Mouse (Mus musculus) midbrain, embryonic 16.5 days (tissue): ENCODE results near the gene Fut11. TPM values are rescaled to one million over a fixed set of nuclear protein-coding genes. Genes with fewer than 3 reads are reported as not detected.

ENCODE experiments used
- ATAC-seq: fragments of 200-750 bp; cut with Nextera tagmentation; 2 replicates; pipeline ENCODE4 v1.8.0; 2017; ENCODE audit warnings: moderate TSS enrichment
- H3K27ac ChIP-seq: fragments of 300-500 bp; sonication (generic); 2 replicates; pipeline ENCODE4 v1.5.1; 2014; ENCODE audit warnings: mild to moderate bottlenecking, low read length, mixed read lengths
- H3K27me3 ChIP-seq: fragments of 300-500 bp; sonication (generic); 2 replicates; pipeline ENCODE4 v1.6.1; 2014; ENCODE audit warnings: low read depth, low read length, mixed read lengths; ENCODE audit not compliant: control insufficient read depth, insufficient read depth
- H3K36me3 ChIP-seq: fragments of 300-500 bp; sonication (generic); 2 replicates; pipeline ENCODE4 v1.6.1; 2014; ENCODE audit warnings: mild to moderate bottlenecking, low read length, moderate library complexity, mixed read lengths; ENCODE audit not compliant: control insufficient read depth, insufficient read depth
- H3K4me1 ChIP-seq: fragments of 300-500 bp; sonication (generic); 2 replicates; pipeline ENCODE4 v1.6.1; 2014; ENCODE audit warnings: mild to moderate bottlenecking, low read length, mixed read lengths; ENCODE audit not compliant: control insufficient read depth, insufficient read depth
- H3K4me2 ChIP-seq: fragments of 300-500 bp; sonication (generic); 2 replicates; pipeline ENCODE4 v1.6.1; 2014; ENCODE audit warnings: mild to moderate bottlenecking, low read length, mixed read lengths
- H3K4me3 ChIP-seq: fragments of 300-500 bp; sonication (generic); 2 replicates; pipeline ENCODE4 v1.5.1; 2014; ENCODE audit warnings: low read depth, mild to moderate bottlenecking, low read length, moderate library complexity, mixed read lengths
- H3K9ac ChIP-seq: fragments of 300-500 bp; sonication (generic); 2 replicates; pipeline ENCODE4 v1.6.1; 2014; ENCODE audit warnings: low read depth, low read length, mixed read lengths
- H3K9me3 ChIP-seq: fragments of 300-500 bp; sonication (generic); replicated peaks from 2 replicates; pipeline ENCODE4 v1.6.1; 2014; ENCODE audit warnings: mild to moderate bottlenecking, low read length, mixed read lengths; ENCODE audit not compliant: control insufficient read depth, poor library complexity, severe bottlenecking
- WGBS: fragments of 180-500 bp; shearing (Covaris S2); extraction: QIAGEN DNeasy Blood & Tissue Kit; methylation state at CpG from one replicate; pipeline ENCODE4 v1.1.7; 2014; 5-methylcytosine and 5-hydroxymethylcytosine counted together
- polyA plus RNA-seq: library from polyadenylated mRNA; unstranded; fragments of >200 nt; fragmentation: Nextera tagmentation; extraction: Ambion mirVana; gene quantifications from 2 replicates; pipeline ENCODE4 v1.2.1, GENCODE M21; 2015

The Fut11 gene
- polyA plus RNA-seq = 25.5 and 27.2 TPM in 2 replicates

GRCm38 (mm10) chr14:20694884-20695760 is at the start of gene Fut11:
Gene Fut11, plus strand, starts transcription at chr14:20694968.
- H3K4me1 ChIP-seq = peaks cover 45% of the 10 kb centered on the region
- WGBS = under 1% methylated on average over 107 of the region's 111 CpGs

DNA sequence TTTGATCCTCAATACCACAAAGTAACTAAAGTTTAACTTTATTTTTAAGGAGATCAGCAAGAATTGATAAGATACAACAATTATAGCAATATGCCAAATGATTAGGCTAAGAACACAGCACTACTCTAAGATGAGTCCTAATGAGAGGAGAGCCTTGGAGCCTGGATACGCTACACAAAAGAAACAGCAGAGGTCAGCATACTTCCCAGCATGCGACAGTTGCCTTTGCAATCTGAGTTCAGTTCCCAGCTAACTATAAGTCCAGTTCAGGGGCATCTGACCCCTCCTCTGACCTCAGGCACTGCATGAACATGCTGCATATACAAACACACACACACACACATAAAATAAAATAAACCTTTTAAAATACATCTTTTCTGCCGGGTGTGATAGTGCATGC is 49.2 kb upstream of the Fut11 start:
- ATAC-seq = no peak
- WGBS = 33% methylated on average over 3 of the region's 3 CpGs
- Histone ChIP-seq H3K27me3 (no peaks in the 10 kb centered on the region), H3K4me1 (peaks cover 5% of the 10 kb centered on the region; the same call in 1 of the 2 replicates), H3K27ac (no peak overlapping the region), H3K36me3 (no peaks in the 10 kb centered on the region), H3K4me3 (no peak overlapping the region), H3K9me3 (no peaks in the 10 kb centered on the region), H3K9ac (no peak overlapping the region), H3K4me2 (no peak overlapping the region)

More at GRCm38 (mm10) chr14:20694884-20695760, at the start of gene Fut11:
- Histone ChIP-seq H3K9me3 (no peaks in the 10 kb centered on the region), H3K36me3 (peaks cover 20% of the 10 kb centered on the region), H3K4me2 (peak within 1 kb of the TSS; percentile 57), H3K27me3 (no peaks in the 10 kb centered on the region), H3K4me3 (peak within 1 kb of the TSS; percentile 77), H3K27ac (peak within 1 kb of the TSS; percentile 98), H3K9ac (peak within 1 kb of the TSS; percentile 96)
- peak; percentile 93 for ATAC-seq

- ATAC-seq = no peak
- H3K27me3 ChIP-seq = no peaks in the 10 kb centered on the region
- H3K9ac ChIP-seq = no peak overlapping the region
- H3K27ac ChIP-seq = no peak overlapping the region
- no peaks in the 10 kb centered on the region for H3K9me3 ChIP-seq
- H3K4me2 ChIP-seq = no peak overlapping the region
- no peaks in the 10 kb centered on the region for H3K36me3 ChIP-seq
- no peak overlapping the region for H3K4me3 ChIP-seq
- peaks cover 5% of the 10 kb centered on the region; the same call in 1 of the 2 replicates for H3K4me1 ChIP-seq
Observed at GRCm38 (mm10) chr14:20646381-20646780, 48.4 kb upstream of the Fut11 start.

DNA sequence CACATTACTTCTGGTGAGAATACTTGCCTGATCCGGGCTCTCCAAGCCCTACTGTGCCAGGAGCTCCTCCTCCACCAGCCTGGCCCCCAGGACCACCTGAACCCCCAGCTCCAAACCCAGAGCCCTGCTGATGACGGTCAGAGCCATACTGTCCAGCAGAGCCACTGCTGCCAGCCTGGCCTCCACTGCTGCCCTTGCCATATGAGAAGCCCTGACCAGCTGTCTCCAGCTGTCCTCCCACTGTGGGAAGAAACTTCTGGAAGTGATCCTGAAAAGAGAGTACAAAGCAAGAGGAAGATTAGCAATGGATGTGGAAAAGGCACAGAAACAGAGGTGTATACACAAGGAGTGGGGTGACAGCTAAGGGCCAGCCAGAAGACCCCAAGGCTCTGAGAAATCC is 43.8 kb upstream of the Fut11 start:
- no peaks in the 10 kb centered on the region for H3K36me3 ChIP-seq
- no peak overlapping the region for H3K4me3 ChIP-seq
- H3K4me1 ChIP-seq = no peaks in the 10 kb centered on the region
- H3K27ac ChIP-seq = no peak overlapping the region
- ATAC-seq = no peak
- WGBS = 72% methylated on average over 2 of the region's 2 CpGs
- H3K4me2 ChIP-seq = no peak overlapping the region
- H3K9ac ChIP-seq = no peak overlapping the region
- no peaks in the 10 kb centered on the region for H3K9me3 ChIP-seq
- no peaks in the 10 kb centered on the region for H3K27me3 ChIP-seq

GRCm38 (mm10) chr14:20651722-20652256 is 43.0 kb upstream of the Fut11 start:
- H3K36me3 ChIP-seq = no peaks in the 10 kb centered on the region
- H3K27ac ChIP-seq = no peak overlapping the region
- ATAC-seq = no peak
- H3K9ac ChIP-seq = no peak overlapping the region; the same call in 1 of the 2 replicates
- no peaks in the 10 kb centered on the region for H3K4me1 ChIP-seq
- H3K9me3 ChIP-seq = no peaks in the 10 kb centered on the region
- no peak overlapping the region for H3K4me2 ChIP-seq
- H3K27me3 ChIP-seq = no peaks in the 10 kb centered on the region
- WGBS = 79% methylated on average over 4 of the region's 4 CpGs
- no peak overlapping the region for H3K4me3 ChIP-seq

DNA sequence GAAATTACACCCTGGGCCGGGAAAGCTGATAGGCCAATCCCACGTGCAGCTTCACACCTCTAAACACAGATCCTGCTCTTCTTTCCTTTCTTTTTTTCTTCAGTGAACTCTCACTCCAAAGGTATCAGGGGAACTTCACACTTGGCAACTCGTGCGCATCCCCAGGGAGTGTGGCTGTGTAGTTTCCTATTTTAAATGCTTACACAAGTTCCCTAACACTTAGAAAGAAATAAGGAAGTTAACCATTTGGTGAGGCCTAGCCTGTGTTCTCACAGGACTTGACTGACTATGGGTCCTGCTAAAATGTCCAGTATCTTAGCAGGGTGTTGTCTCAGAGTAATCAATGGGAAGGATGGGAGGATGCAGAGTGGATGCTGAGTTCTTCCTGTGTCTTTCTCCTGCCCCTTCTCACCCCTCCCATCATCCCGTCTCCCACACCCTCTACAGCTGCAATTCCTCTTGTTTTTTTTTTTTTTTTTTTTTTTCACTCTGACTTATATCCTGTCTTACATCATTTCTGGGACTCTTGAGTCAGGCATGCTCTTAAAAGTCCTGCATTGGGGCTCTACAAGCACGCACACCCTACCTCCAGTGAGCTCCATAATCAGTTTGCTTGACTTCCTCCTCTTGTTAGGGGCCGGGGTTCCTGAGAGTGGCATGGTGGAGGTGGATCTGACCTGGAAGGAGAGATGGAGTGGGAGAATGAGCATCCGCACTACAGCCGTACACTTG is 39.9 kb upstream of the Fut11 start:
- Histone ChIP-seq H3K36me3 (no peaks in the 10 kb centered on the region), H3K4me2 (no peak overlapping the region), H3K4me1 (no peaks in the 10 kb centered on the region), H3K27ac (no peak overlapping the region), H3K9me3 (no peaks in the 10 kb centered on the region), H3K27me3 (no peaks in the 10 kb centered on the region), H3K4me3 (no peak overlapping the region), H3K9ac (no peak overlapping the region)
- no peak for ATAC-seq
- WGBS = 89% methylated on average over 9 of the region's 9 CpGs

- 81% methylated on average over 9 of the region's 9 CpGs for WGBS
- H3K4me3 ChIP-seq = no peak overlapping the region
- ATAC-seq = no peak
Observed at GRCm38 (mm10) chr14:20655731-20656130, 39.0 kb upstream of the Fut11 start.

GRCm38 (mm10) chr14:20656361-20656760 is 38.4 kb upstream of the Fut11 start, which contains the start of gene Myoz1:
Gene Myoz1, minus strand, starts transcription at chr14:20656540.
- Histone ChIP-seq H3K36me3 (no peaks in the 10 kb centered on the region), H3K27me3 (no peaks in the 10 kb centered on the region), H3K4me3 (no peak within 1 kb of the TSS), H3K9me3 (no peaks in the 10 kb centered on the region), H3K4me2 (no peak within 1 kb of the TSS), H3K27ac (no peak within 1 kb of the TSS), H3K9ac (no peak within 1 kb of the TSS), H3K4me1 (no peaks in the 10 kb centered on the region)
- WGBS = 40% methylated on average over 11 of the region's 11 CpGs
- no peak for ATAC-seq

More at GRCm38 (mm10) chr14:20655731-20656130, 39.0 kb upstream of the Fut11 start:
- no peaks in the 10 kb centered on the region for H3K9me3 ChIP-seq
- no peaks in the 10 kb centered on the region for H3K27me3 ChIP-seq
- no peaks in the 10 kb centered on the region for H3K4me1 ChIP-seq
- H3K27ac ChIP-seq = no peak overlapping the region
- no peaks in the 10 kb centered on the region for H3K36me3 ChIP-seq
- no peak overlapping the region for H3K4me2 ChIP-seq
- no peak overlapping the region for H3K9ac ChIP-seq
